Mouse (Mus musculus): ENCODE measurements at regions not wholly inside any gene's neighbourhood (a gene's known extent, or its start where the extent isn't known, plus 50 kb on each side); places are given as distances from the start of the nearest gene placed in this dataset.
A peak's percentile ranks its signal among the peaks of the same experiment; 100 is the strongest.

DNA sequence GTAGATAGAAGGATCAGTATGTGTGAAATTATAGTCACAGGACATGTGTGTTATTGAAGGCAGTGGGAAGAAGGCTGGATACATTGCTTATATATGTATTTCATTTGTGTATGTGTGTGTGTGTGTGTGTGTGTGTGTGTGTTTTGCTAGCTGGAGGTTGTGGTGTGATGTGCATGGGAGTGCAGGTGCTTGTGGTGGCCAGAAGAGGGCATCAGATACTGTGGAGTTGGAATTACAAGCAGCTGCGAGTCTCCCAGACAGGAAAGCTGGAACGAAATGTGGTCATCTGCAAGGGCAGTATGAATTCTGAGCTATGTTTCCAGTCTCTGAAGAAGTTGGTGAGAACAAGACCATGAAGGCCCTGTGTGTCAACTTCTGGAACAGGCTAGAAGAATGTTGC, 145.1 kb downstream of the Tmem38b start:
- Histone ChIP-seq H3K36me3 (ENCODE audit: insufficient read depth, low read length) (no peaks in the 10 kb centered on the region), H3K9ac (replicated peaks; ENCODE audit: low read depth) (no peak overlapping the region), H3K27ac (ENCODE audit: low read length) (no peak overlapping the region), H3K4me3 (ENCODE audit: low read depth, low read length) (no peak overlapping the region), H3K9me3 (ENCODE audit: low read length) (no peaks in the 10 kb centered on the region), H3K27me3 (replicated peaks; ENCODE audit: insufficient read depth, low read length) (no peaks in the 10 kb centered on the region), H3K4me1 (ENCODE audit: insufficient read depth, low read depth, low read length) (no peaks in the 10 kb centered on the region; the same call in 1 of the 2 replicates), H3K4me2 (replicated peaks; ENCODE audit: low read depth, low read length) (no peak overlapping the region)
- ATAC-seq (no peak), DNase-seq (ENCODE audit: low spot score) (no peak)
- TF ChIP-seq EP300 (IDR thresholded peaks at IDR 0.05) (no peak), CTCF (IDR thresholded peaks at IDR 0.05) (peak; percentile 31; the same call in 1 of the 2 replicates)
- 85% methylated on average over 2 of the region's 2 CpGs for WGBS

DNA sequence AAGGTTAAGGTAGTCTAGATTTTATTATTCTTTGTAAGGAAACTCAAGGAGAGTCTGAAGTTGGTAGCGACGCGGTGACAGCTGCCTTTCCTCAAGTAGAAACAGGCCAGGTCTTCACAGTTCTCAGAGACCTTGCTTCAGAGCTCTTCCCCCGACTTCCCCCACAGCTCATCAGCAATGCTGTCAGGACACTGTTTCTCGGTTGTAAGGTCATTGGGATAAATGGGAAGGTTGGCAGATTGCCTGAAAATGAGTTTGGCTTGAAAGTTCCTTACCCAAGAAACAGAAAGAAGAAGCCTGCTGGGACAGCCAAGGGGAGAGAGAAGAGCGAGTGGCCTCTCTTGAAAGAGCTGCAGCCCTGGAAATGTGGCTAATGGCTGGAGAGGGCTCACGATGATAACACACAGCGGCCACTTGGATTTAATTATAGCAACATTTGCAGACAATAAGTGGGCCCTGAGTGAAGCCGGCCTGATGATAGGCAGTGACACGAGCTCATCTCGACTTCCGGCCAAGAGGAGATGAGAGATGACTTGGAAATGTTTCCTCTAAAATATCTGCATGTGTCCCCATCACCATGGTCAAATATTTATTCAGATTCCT, 150.3 kb downstream of the Tmem38b start:
- peak; percentile 73 for ATAC-seq
- Histone ChIP-seq H3K4me3 (ENCODE audit: low read depth, low read length) (no peak overlapping the region), H3K9ac (replicated peaks; ENCODE audit: low read depth) (no peak overlapping the region), H3K36me3 (ENCODE audit: insufficient read depth, low read length) (no peaks in the 10 kb centered on the region), H3K27me3 (replicated peaks; ENCODE audit: insufficient read depth, low read length) (no peaks in the 10 kb centered on the region), H3K27ac (ENCODE audit: low read length) (no peak overlapping the region), H3K4me1 (ENCODE audit: insufficient read depth, low read depth, low read length) (no peaks in the 10 kb centered on the region; the same call in 1 of the 2 replicates), H3K9me3 (ENCODE audit: low read length) (no peaks in the 10 kb centered on the region), H3K4me2 (replicated peaks; ENCODE audit: low read depth, low read length) (peak overlapping the region; percentile 25; the same call in 1 of the 2 replicates)
- DNase-seq (ENCODE audit: low spot score), result peak; percentile 85
- WGBS, result 49% methylated on average over 12 of the region's 12 CpGs
- no peak for TF ChIP-seq CTCF (IDR thresholded peaks at IDR 0.05)
- no peak for TF ChIP-seq EP300 (IDR thresholded peaks at IDR 0.05)

DNA sequence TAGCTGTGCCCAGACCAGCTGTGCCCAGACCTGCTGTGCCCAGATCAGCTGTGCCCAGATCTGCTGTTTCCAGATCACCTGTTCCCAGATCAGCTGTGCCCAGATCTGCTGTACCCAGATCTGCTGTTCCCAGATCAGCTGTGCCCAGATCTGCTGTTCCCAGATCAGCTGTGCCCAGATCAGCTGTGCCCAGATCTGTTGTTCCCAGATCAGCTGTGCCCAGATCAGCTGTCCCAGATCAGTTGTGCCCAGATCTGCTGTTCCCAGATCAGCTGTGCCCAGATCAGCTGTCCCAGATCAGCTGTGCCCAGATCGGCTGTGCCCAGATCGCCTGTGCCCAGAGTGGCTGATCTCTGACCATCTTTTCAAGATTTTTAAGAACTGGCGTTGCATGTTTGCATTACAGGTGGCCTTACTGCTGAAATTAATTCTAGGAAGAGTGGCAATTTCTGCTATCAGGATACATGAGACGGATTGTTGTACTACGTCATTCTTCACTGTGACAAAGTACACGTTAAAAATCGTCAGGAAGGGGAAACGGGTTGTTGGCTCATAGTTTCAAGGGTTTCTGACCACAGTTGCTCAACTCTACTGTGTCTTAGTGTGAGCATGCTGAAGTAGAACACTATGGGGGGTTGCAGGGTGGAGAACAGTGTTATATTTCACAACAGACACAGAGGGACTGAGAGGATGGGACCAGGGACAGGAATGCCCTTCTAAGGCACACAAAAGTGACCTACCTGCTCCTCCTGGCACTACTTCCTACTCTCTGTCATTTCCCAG, 160.9 kb downstream of the Tmem38b start:
- TF ChIP-seq CTCF (IDR thresholded peaks at IDR 0.05), result no peak
- no peak for TF ChIP-seq EP300 (IDR thresholded peaks at IDR 0.05)
- Histone ChIP-seq H3K27me3 (replicated peaks; ENCODE audit: insufficient read depth, low read length) (no peaks in the 10 kb centered on the region), H3K4me3 (ENCODE audit: low read depth, low read length) (no peak overlapping the region), H3K9me3 (ENCODE audit: low read length) (no peaks in the 10 kb centered on the region), H3K4me2 (replicated peaks; ENCODE audit: low read depth, low read length) (no peak overlapping the region), H3K27ac (ENCODE audit: low read length) (no peak overlapping the region), H3K9ac (replicated peaks; ENCODE audit: low read depth) (no peak overlapping the region), H3K4me1 (ENCODE audit: insufficient read depth, low read depth, low read length) (no peaks in the 10 kb centered on the region), H3K36me3 (ENCODE audit: insufficient read depth, low read length) (no peaks in the 10 kb centered on the region)
- DNase-seq (ENCODE audit: low spot score) (peak; percentile 31), ATAC-seq (peak; percentile 40; the same call in 1 of the 2 replicates)
- WGBS, result 50% methylated on average over 8 of the region's 8 CpGs

DNA sequence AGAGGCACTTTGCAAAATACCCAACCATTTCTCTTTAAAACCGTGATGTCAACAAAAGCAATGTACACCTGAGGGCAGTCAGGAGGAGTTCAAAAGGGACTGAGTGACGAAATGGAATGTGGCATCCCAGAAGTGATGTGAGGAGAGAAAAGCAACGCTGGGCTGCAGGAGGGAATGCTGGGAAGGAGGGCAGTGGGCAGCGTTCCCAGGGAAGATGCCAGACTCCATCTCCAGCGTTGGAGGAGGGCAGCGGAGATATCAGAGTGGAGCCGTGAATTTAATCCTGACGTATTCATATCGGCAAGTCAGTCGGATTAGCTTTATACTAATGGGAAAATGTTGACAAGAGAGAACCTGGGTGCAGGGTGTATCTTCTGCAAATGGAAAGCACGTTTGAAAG, 161.7 kb downstream of the Tmem38b start:
- 75% methylated on average over 11 of the region's 11 CpGs for WGBS

DNA sequence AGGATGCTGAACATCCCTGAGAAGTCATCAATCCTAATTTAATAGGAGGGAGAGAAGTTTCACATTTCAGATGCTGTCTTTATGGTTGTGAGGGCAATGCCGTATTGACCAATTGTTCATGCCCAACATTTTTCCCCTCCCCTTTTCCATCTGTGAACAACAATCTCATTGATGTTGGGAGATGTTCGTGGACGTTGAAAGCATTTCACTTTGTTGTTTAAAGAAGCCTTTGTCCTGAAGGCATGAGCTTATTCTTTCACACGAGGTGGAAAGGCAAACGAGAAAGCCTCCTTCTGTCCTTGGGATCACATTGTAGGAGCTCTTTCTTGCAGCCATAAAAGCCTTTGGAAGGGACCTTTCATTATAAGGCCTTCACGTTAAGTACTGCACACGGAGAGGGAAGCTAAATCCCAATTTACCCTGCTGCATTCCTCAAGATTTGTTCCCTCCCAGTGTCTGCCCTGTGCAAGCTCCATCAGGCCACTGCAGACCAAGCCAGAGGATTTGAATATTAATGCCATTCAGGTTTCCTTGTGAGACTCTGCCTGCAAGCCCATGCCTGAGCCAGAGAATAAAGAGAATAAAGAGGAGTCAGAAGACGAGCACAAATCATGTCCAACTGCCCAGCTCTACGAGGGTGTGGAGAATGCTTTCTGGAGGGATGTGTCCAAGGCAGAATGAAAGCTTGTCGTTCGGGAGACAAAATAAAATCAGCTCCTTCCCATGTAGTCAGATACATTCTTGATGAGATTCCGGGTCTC, 195.4 kb downstream of the Tmem38b start:
- ATAC-seq (no peak), DNase-seq (ENCODE audit: low spot score) (no peak)
- WGBS, result 47% methylated on average over 12 of the region's 12 CpGs
- Histone ChIP-seq H3K27me3 (replicated peaks; ENCODE audit: insufficient read depth, low read length) (no peaks in the 10 kb centered on the region), H3K4me3 (ENCODE audit: low read depth, low read length) (no peak overlapping the region), H3K9me3 (ENCODE audit: low read length) (no peaks in the 10 kb centered on the region), H3K4me2 (replicated peaks; ENCODE audit: low read depth, low read length) (no peak overlapping the region), H3K9ac (replicated peaks; ENCODE audit: low read depth) (no peak overlapping the region), H3K4me1 (ENCODE audit: insufficient read depth, low read depth, low read length) (no peaks in the 10 kb centered on the region), H3K36me3 (ENCODE audit: insufficient read depth, low read length) (no peaks in the 10 kb centered on the region), H3K27ac (ENCODE audit: low read length) (no peak overlapping the region)
- TF ChIP-seq CTCF (IDR thresholded peaks at IDR 0.05) (no peak), EP300 (IDR thresholded peaks at IDR 0.05) (no peak)

More for the DNA sequence above, 161.7 kb downstream of the Tmem38b start:
- H3K4me3 ChIP-seq (ENCODE audit: low read depth, low read length), result no peak overlapping the region
- H3K27ac ChIP-seq (ENCODE audit: low read length), result no peak overlapping the region
- no peak for DNase-seq (ENCODE audit: low spot score)
- no peaks in the 10 kb centered on the region for H3K4me1 ChIP-seq (ENCODE audit: insufficient read depth, low read depth, low read length)
- no peaks in the 10 kb centered on the region for H3K9me3 ChIP-seq (ENCODE audit: low read length)
- no peaks in the 10 kb centered on the region for H3K27me3 ChIP-seq (replicated peaks; ENCODE audit: insufficient read depth, low read length)
- H3K4me2 ChIP-seq (replicated peaks; ENCODE audit: low read depth, low read length), result no peak overlapping the region
- ATAC-seq, result no peak
- H3K36me3 ChIP-seq (ENCODE audit: insufficient read depth, low read length), result no peaks in the 10 kb centered on the region
- no peak overlapping the region for H3K9ac ChIP-seq (replicated peaks; ENCODE audit: low read depth)
- no peak for TF ChIP-seq CTCF (IDR thresholded peaks at IDR 0.05)
- no peak for TF ChIP-seq EP300 (IDR thresholded peaks at IDR 0.05)

DNA sequence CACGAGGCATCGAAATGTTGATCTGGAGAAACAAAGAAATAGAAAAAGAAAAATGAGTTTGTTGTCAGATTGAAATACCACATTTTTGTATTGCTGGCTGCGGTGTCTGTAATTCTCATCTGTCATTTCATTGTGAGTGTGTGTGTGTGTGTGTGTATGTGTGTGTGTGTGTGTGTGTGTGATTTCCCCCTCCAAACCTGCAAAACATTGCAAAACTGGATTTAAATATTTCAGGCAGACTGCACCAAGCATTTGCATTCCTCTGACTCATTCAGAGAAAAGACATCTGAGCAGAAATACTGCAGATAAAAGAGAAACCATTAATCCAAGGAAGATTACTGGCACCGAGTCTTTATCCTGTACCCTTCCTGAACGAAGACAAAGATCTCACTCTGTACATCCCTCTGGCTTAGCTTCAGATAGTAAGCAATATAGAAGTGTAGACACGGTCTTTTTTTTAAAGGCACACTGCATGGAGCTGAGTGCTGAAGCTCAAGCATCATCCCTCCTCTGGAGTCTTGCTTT, 196.1 kb downstream of the Tmem38b start:
- no peak overlapping the region for H3K27ac ChIP-seq (ENCODE audit: low read length)
- no peaks in the 10 kb centered on the region for H3K4me1 ChIP-seq (ENCODE audit: insufficient read depth, low read depth, low read length)
- H3K36me3 ChIP-seq (ENCODE audit: insufficient read depth, low read length), result no peaks in the 10 kb centered on the region
- no peak overlapping the region for H3K4me3 ChIP-seq (ENCODE audit: low read depth, low read length)
- WGBS, result 50% methylated on average over 6 of the region's 6 CpGs
- no peak overlapping the region for H3K9ac ChIP-seq (replicated peaks; ENCODE audit: low read depth)
- TF ChIP-seq CTCF (IDR thresholded peaks at IDR 0.05), result no peak
- no peak for TF ChIP-seq EP300 (IDR thresholded peaks at IDR 0.05)
- H3K4me2 ChIP-seq (replicated peaks; ENCODE audit: low read depth, low read length), result no peak overlapping the region
- H3K9me3 ChIP-seq (ENCODE audit: low read length), result no peaks in the 10 kb centered on the region
- ATAC-seq (no peak), DNase-seq (ENCODE audit: low spot score) (no peak)
- H3K27me3 ChIP-seq (replicated peaks; ENCODE audit: insufficient read depth, low read length), result no peaks in the 10 kb centered on the region

Data from lung, postnatal 0 days (tissue).